Mouse (Mus musculus) lung, embryonic 16.5 days (tissue): ENCODE measurements at regions not wholly inside any gene's neighbourhood (a gene's known extent, or its start where the extent isn't known, plus 50 kb on each side); places are given as distances from the start of the nearest gene placed in this dataset.

Experiments
- ATAC-seq: fragments of 200-750 bp; cut with Nextera tagmentation; 2 replicates; pipeline ENCODE4 v1.8.0; 2017; ENCODE audit warnings: low read depth, mild to moderate bottlenecking, moderate library complexity
- H3K27ac ChIP-seq: fragments of 300-500 bp; sonication (generic); 2 replicates; pipeline ENCODE4 v1.5.1; 2014; ENCODE audit warnings: mild to moderate bottlenecking, control low read depth, low read length
- H3K27me3 ChIP-seq: fragments of 300-500 bp; sonication (generic); 2 replicates; pipeline ENCODE4 v1.6.1; 2014; ENCODE audit warnings: low read depth, low read length, mixed read lengths; ENCODE audit not compliant: control insufficient read depth, insufficient read depth
- H3K36me3 ChIP-seq: fragments of 300-500 bp; sonication (generic); 2 replicates; pipeline ENCODE4 v1.6.1; 2014; ENCODE audit warnings: low read length; ENCODE audit not compliant: control insufficient read depth, insufficient read depth
- H3K4me1 ChIP-seq: fragments of 300-500 bp; sonication (generic); replicated peaks from 2 replicates; pipeline ENCODE4 v1.6.1; 2014; ENCODE audit warnings: low read length, mixed read lengths; ENCODE audit not compliant: control insufficient read depth, insufficient read depth
- H3K4me2 ChIP-seq: fragments of 300-500 bp; sonication (generic); 2 replicates; pipeline ENCODE4 v1.6.1; 2014; ENCODE audit warnings: low read depth, low read length, control low read depth
- H3K4me3 ChIP-seq: fragments of 300-500 bp; sonication (generic); 2 replicates; pipeline ENCODE4 v1.5.1; 2014; ENCODE audit warnings: mild to moderate bottlenecking, low read length, control low read depth
- H3K9ac ChIP-seq: fragments of 300-500 bp; sonication (generic); 2 replicates; pipeline ENCODE4 v1.6.1; 2014; ENCODE audit warnings: low read length, control low read depth
- H3K9me3 ChIP-seq: fragments of 300-500 bp; sonication (generic); 2 replicates; pipeline ENCODE4 v1.6.1; 2016; ENCODE audit warnings: low read length; ENCODE audit not compliant: control insufficient read depth
- WGBS: fragments of 180-500 bp; shearing (Covaris S2); extraction: QIAGEN DNeasy Blood & Tissue Kit; methylation state at CpG from one replicate; pipeline ENCODE4 v1.1.7; 2014; 5-methylcytosine and 5-hydroxymethylcytosine counted together

GRCm38 (mm10) chr13:79453227-79453626 lies 1253.7 kb upstream of the Nr2f1 start:
- Histone ChIP-seq H3K36me3 (no peaks in the 10 kb centered on the region), H3K4me3 (no peak overlapping the region), H3K27ac (no peak overlapping the region), H3K9ac (no peak overlapping the region), H3K4me2 (no peak overlapping the region), H3K9me3 (no peaks in the 10 kb centered on the region), H3K4me1 (no peaks in the 10 kb centered on the region), H3K27me3 (no peaks in the 10 kb centered on the region)
- ATAC-seq, result no peak
- 67% methylated on average over 1 of the region's 1 CpGs for WGBS

- no peaks in the 10 kb centered on the region for H3K36me3 ChIP-seq
- no peaks in the 10 kb centered on the region for H3K4me1 ChIP-seq
- H3K4me2 ChIP-seq, result no peak overlapping the region
- 68% methylated on average over 3 of the region's 3 CpGs for WGBS
- H3K27ac ChIP-seq, result no peak overlapping the region
- H3K9ac ChIP-seq, result no peak overlapping the region
- no peak overlapping the region for H3K4me3 ChIP-seq
- H3K27me3 ChIP-seq, result no peaks in the 10 kb centered on the region
- ATAC-seq, result no peak
- no peaks in the 10 kb centered on the region for H3K9me3 ChIP-seq
Measured at GRCm38 (mm10) chr13:79443113-79443512, 1243.6 kb upstream of the Nr2f1 start.

GRCm38 (mm10) chr13:79442701-79443100 lies 1243.1 kb upstream of the Nr2f1 start:
- H3K9ac ChIP-seq, result no peak overlapping the region
- H3K27ac ChIP-seq, result no peak overlapping the region
- H3K36me3 ChIP-seq, result no peaks in the 10 kb centered on the region
- no peaks in the 10 kb centered on the region for H3K9me3 ChIP-seq
- no peaks in the 10 kb centered on the region for H3K27me3 ChIP-seq
- H3K4me1 ChIP-seq, result no peaks in the 10 kb centered on the region
- 53% methylated on average over 2 of the region's 2 CpGs for WGBS
- H3K4me2 ChIP-seq, result no peak overlapping the region
- no peak overlapping the region for H3K4me3 ChIP-seq
- no peak for ATAC-seq

- Histone ChIP-seq H3K27ac (no peak overlapping the region), H3K36me3 (no peaks in the 10 kb centered on the region), H3K4me2 (no peak overlapping the region), H3K9me3 (no peaks in the 10 kb centered on the region), H3K4me3 (no peak overlapping the region), H3K27me3 (no peaks in the 10 kb centered on the region), H3K9ac (no peak overlapping the region), H3K4me1 (no peaks in the 10 kb centered on the region)
- 49% methylated on average over 3 of the region's 3 CpGs for WGBS
- ATAC-seq, result no peak
Measured at GRCm38 (mm10) chr13:79431465-79431864, 1231.9 kb upstream of the Nr2f1 start.

- H3K36me3 ChIP-seq, result no peaks in the 10 kb centered on the region
- no peak overlapping the region for H3K4me2 ChIP-seq
- no peaks in the 10 kb centered on the region for H3K9me3 ChIP-seq
- H3K27me3 ChIP-seq, result no peaks in the 10 kb centered on the region
- no peak overlapping the region for H3K27ac ChIP-seq
- H3K9ac ChIP-seq, result no peak overlapping the region
- H3K4me1 ChIP-seq, result no peaks in the 10 kb centered on the region
- H3K4me3 ChIP-seq, result no peak overlapping the region
- ATAC-seq, result no peak
- 34% methylated on average over 2 of the region's 2 CpGs for WGBS
Measured at GRCm38 (mm10) chr13:79430987-79431386, 1231.4 kb upstream of the Nr2f1 start.

- Histone ChIP-seq H3K4me3 (no peak overlapping the region), H3K4me2 (no peak overlapping the region), H3K27me3 (no peaks in the 10 kb centered on the region), H3K9ac (no peak overlapping the region), H3K36me3 (no peaks in the 10 kb centered on the region), H3K27ac (no peak overlapping the region), H3K4me1 (no peaks in the 10 kb centered on the region), H3K9me3 (no peaks in the 10 kb centered on the region)
- ATAC-seq, result no peak
- WGBS, result 25% methylated on average over 1 of the region's 1 CpGs
Measured at GRCm38 (mm10) chr13:79430562-79430961, 1231.0 kb upstream of the Nr2f1 start.

- Histone ChIP-seq H3K4me3 (no peak overlapping the region), H3K9ac (no peak overlapping the region), H3K4me2 (no peak overlapping the region), H3K36me3 (no peaks in the 10 kb centered on the region), H3K9me3 (no peaks in the 10 kb centered on the region), H3K4me1 (no peaks in the 10 kb centered on the region), H3K27ac (no peak overlapping the region), H3K27me3 (no peaks in the 10 kb centered on the region)
- 75% methylated on average over 2 of the region's 2 CpGs for WGBS
- ATAC-seq, result no peak
Measured at GRCm38 (mm10) chr13:79417841-79418240, 1218.3 kb upstream of the Nr2f1 start.

GRCm38 (mm10) chr13:79400082-79400481 lies 1200.5 kb upstream of the Nr2f1 start:
- Histone ChIP-seq H3K4me3 (no peak overlapping the region), H3K4me1 (no peaks in the 10 kb centered on the region), H3K27me3 (no peaks in the 10 kb centered on the region), H3K9me3 (no peaks in the 10 kb centered on the region), H3K36me3 (no peaks in the 10 kb centered on the region), H3K9ac (no peak overlapping the region), H3K27ac (no peak overlapping the region), H3K4me2 (no peak overlapping the region)
- WGBS, result 58% methylated on average over 1 of the region's 1 CpGs
- ATAC-seq, result no peak

GRCm38 (mm10) chr13:79393938-79394337 lies 1194.4 kb upstream of the Nr2f1 start:
- ATAC-seq, result no peak
- H3K27ac ChIP-seq, result no peak overlapping the region
- WGBS, result 40% methylated on average over 3 of the region's 3 CpGs

GRCm38 (mm10) chr13:79387928-79388327 lies 1188.4 kb upstream of the Nr2f1 start:
- Histone ChIP-seq H3K27me3 (no peaks in the 10 kb centered on the region), H3K4me2 (no peak overlapping the region), H3K9ac (no peak overlapping the region), H3K27ac (no peak overlapping the region), H3K9me3 (no peaks in the 10 kb centered on the region), H3K4me1 (no peaks in the 10 kb centered on the region), H3K36me3 (no peaks in the 10 kb centered on the region), H3K4me3 (no peak overlapping the region)
- no peak for ATAC-seq

More at GRCm38 (mm10) chr13:79393938-79394337, 1194.4 kb upstream of the Nr2f1 start:
- H3K4me3 ChIP-seq, result no peak overlapping the region
- no peaks in the 10 kb centered on the region for H3K36me3 ChIP-seq
- no peaks in the 10 kb centered on the region for H3K27me3 ChIP-seq
- no peaks in the 10 kb centered on the region for H3K9me3 ChIP-seq
- H3K4me1 ChIP-seq, result no peaks in the 10 kb centered on the region
- H3K4me2 ChIP-seq, result no peak overlapping the region
- no peak overlapping the region for H3K9ac ChIP-seq
